Mouse (Mus musculus): Measurements from ENCODE around the gene Abcb11.
"Not testable (repeated sequence)": the region's sequence is repeated elsewhere in the genome, so short reads cannot be mapped to it uniquely, and the experiment has no call there.

Gene Abcb11

DNA sequence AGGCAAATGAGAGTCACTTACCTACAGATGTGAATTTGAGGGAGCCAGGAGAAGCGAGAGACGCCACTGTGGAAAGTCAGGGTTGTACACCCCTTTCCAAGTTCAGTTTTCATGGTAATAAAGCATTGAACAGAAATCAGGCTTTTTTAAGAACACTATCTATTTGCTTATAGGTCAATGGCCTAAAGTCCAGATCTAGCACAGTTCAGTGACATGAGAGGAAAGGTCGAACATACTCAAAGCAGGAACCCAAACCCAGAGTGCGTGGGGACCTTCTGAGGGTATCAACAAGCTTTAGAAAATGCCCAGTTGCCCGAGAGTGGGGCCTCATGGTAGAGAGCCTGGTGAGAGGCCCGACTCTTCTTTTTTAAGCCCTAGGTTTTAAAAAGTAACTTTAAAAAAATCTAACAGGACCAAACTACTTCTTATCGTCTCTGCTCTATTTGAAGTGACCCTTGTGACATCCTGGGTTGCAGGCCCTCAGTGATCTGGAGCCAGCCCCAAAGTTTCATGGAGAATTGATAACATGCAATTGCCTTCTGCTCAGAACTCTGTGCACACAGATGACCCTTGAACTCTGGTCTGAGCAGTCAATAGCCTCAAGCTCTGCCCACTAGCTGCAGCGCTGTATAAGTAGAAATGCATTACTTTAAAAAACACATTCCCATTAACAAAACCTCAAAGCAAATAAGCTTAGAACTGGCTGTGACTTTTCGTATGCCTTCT lies at the start of gene Abcb11:
Gene Abcb11 (minus strand): TSS at position 121 of the 726 bp plus-strand sequence.
- in situ Hi-C loops (cut with MboI, MseI) = no loop called here

DNA sequence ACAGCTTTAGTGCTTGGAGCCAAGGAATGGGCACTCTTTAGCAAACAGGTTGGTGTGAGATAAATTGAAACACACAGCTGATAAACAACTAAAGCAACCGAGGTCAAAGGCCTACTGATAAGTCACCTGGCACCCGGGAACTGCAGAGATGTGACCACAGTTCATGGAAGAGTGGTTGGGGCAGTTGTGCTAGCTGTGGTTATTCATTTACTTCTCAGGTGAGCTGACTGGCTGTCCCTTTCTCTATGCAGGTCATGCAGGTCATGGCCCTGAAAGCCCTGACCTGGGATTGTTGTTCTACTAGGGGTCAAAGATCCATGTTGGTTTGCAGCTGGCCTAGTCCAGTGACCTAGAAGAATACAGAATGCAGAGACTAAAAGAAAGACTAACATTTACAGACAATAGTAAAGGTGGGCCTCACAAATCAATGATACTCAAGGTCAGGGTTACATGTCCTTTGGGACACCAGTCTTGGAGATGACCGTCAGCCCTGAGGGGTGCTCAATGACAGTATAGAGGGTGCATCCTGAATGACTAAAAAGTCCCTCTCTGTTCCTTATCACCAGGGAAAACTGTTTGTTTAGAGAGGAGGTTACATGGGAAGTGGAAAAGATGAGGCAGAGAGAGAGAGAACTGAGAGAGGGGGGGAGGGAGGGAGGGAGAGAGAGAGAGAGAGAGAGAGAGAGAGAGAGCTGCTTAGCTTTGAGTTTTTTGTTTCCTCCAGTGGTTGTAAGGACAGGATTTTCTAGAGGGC lies 43.9 kb upstream of the Abcb11 start:
- in situ Hi-C loops (cut with MboI, MseI) = loop anchor here (10.0 kb wide), 1 partner anchor 941 kb away; no protein-coding TSS in a partner anchor

- in situ Hi-C loops (cut with MboI, MseI) = loop anchor here (10.0 kb wide), 1 partner anchor 938 kb away; no protein-coding TSS in a partner anchor
These were observed 40.4 kb upstream of the Abcb11 start for GRCm38 (mm10) chr2:69382838-69383237.

- in situ Hi-C loops (cut with MboI, MseI) = loop anchor here (10.0 kb wide), 1 partner anchor 937 kb away; no protein-coding TSS in a partner anchor
These were observed 39.3 kb upstream of the Abcb11 start for GRCm38 (mm10) chr2:69381740-69382139.

- in situ Hi-C loops (cut with MboI, MseI) = loop anchor here (10.0 kb wide), 1 partner anchor 935 kb away; no protein-coding TSS in a partner anchor
These were observed 37.9 kb upstream of the Abcb11 start, which contains the start of gene Dhrs9 for GRCm38 (mm10) chr2:69380281-69380680. Dhrs9 (plus strand) TSS chr2:69380445.

- in situ Hi-C loops (cut with MboI, MseI) = loop anchor here (10.0 kb wide), 1 partner anchor 935 kb away; no protein-coding TSS in a partner anchor
These were observed 37.4 kb upstream of the Abcb11 start for GRCm38 (mm10) chr2:69379801-69380200.

GRCm38 (mm10) chr2:69376780-69377179 lies 34.4 kb upstream of the Abcb11 start:
- in situ Hi-C loops (cut with MboI, MseI) = no loop called here

DNA sequence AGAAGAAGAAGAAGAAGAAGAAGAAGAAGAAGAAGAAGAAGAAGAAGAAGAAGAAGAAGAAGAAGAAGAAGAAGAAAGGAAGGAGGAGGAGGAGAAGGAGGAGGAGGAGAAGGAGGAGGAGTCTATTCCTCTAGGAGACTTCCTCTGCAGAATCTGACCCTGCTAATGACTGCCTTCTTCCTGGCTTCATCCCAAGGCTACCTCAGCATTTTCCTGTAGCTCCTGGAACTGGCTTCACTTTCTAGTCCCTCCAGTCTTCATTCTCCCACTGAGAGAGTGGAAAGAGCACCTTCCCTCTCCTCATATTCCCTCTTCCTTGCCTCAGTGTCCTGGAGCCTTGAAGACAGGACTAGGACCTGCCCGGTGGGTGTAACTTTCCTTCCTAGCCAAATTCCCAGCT lies 22.9 kb upstream of the Abcb11 start:
- in situ Hi-C loops (cut with MboI, MseI) = no loop called here

DNA sequence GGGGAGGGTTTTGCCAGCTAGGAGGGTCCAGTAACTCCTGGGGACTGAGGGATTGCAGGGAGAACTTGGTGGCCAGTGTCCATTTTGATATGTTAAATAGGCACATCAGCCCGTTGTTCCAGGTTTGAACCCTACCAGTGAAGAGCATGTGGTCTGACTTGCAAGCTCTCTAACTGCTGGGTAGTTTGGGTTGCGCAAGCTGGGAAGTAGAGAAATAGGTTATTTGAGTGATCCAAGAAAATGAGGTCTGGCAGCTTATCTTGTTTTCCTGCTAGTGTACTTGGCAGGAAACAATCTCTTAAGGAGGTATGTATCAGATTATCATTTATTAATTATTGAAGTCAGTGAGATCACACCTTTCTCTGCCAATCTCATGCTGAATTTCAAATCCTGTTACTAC lies 22.4 kb upstream of the Abcb11 start:
- in situ Hi-C loops (cut with MboI, MseI) = no loop called here

DNA sequence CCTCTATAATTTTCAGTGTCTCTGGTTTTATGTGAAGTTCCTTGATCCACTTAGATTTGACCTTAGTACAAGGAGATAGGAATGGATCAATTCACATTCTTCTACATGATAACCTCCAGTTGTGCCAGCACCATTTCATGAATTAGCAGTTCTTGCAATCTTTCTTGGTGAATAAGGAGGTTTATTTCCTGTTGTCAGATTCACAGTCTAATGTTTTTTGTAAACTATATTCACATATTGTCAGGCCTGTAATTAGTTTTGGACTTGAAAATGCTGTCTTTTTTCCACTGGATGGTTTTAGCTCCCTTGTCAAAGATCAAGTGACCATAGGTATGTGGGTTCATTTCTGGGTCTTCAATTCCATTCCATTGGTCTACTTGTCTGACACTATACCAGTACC lies 13.0 kb upstream of the Abcb11 start:
- in situ Hi-C loops (cut with MboI, MseI) = not testable (repeated sequence)

GRCm38 (mm10) chr2:69341506-69341905 lies 910 bp downstream of the Abcb11 start:
- in situ Hi-C loops (cut with MboI, MseI) = no loop called here

DNA sequence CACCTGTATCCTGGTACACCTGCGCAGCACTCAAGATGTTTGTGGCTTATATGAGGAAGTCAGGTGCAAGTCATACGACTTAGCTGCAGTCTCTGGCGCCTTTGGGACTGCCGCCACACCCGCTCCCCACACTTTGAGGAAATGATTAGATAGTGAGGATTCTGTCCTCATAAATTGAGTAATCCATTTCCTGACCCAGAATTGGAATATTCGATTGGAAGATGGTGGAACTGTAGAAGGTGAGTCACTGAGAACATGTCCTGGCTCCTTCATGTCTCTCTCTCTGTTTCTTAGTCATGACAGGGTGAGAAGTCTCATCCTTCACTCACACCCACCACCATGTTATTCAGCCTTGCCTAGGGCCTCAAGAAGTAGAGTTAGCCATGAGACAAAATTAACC lies 10.9 kb downstream of the Abcb11 start:
- in situ Hi-C loops (cut with MboI, MseI) = not testable (repeated sequence)

DNA sequence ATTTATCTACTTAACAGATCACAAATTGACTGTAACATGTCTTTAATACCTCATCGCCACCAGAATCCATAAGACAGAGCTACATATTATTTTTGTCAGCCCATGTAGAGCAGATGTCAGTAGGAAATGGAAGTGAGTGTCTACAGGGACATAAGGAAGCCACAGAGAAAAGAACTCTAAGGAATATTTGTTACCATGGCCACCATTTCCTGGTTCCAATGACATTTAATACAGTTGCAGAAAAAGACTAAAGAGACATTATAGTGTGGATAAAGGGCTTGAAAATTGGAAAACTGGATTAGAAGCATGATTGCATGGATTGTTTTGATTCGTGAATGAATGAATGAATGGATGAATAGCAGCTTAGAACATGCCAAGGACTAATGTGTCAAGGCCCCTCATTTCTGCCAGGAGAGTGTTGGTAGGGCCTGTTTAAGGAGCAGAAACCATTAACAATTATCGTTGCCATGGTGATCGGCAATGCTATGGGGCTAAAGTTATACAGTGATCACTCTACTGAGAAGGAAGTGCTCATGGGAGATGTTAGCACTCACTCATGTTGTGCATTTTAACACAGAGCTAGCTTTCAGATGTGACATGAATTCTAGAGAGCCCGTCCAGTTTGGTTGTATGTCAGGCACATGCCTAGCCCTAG lies 13.8 kb downstream of the Abcb11 start:
- in situ Hi-C loops (cut with MboI, MseI) = no loop called here

- in situ Hi-C loops (cut with MboI, MseI) = no loop called here
These were observed 17.3 kb downstream of the Abcb11 start for GRCm38 (mm10) chr2:69324881-69325660.

GRCm38 (mm10) chr2:69323018-69323417 lies 19.4 kb downstream of the Abcb11 start:
- in situ Hi-C loops (cut with MboI, MseI) = no loop called here

DNA sequence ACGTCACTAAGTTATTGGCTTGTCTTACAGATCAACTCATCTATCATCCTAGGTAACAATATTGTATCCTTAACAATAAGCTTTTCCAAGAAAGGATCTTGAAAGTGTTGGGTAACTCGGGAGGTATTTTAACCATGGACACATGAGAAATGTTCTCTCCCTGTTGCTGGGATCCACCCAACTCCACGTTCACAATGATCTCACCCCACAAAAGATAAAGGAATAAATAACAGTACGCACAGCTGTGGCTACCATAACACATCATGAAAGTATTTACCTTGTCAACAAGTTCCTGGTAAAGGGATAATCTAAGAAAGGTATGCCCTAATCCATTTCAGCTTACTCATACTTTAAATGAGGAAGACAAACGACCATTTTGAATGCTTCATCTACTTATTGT lies 21.0 kb downstream of the Abcb11 start:
- in situ Hi-C loops (cut with MboI, MseI) = no loop called here

GRCm38 (mm10) chr2:69311337-69311736 lies 31.1 kb downstream of the Abcb11 start:
- in situ Hi-C loops (cut with MboI, MseI) = no loop called here

GRCm38 (mm10) chr2:69308136-69308535 lies 34.3 kb downstream of the Abcb11 start:
- in situ Hi-C loops (cut with MboI, MseI) = no loop called here

GRCm38 (mm10) chr2:69300568-69300967 lies 41.8 kb downstream of the Abcb11 start:
- in situ Hi-C loops (cut with MboI, MseI) = not testable (repeated sequence)

DNA sequence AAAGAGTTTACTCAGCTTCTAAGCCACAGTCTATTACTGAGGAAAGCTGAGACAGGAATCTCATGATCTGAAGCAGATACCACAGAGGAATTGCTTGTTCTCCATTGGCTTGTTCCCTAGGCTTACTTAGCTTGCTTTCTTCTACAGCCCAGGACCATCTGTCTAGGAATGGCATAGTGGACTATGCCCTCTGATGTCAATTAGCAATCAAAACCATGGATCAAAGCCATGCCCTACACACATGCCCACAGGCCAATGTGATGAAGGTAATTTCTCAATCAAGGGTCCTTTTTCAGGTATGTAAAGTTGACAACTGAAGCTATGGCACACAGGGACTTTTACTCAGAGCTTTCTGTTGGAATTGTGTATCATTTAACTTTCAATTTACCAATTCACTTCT lies 47.9 kb downstream of the Abcb11 start:
- in situ Hi-C loops (cut with MboI, MseI) = no loop called here

DNA sequence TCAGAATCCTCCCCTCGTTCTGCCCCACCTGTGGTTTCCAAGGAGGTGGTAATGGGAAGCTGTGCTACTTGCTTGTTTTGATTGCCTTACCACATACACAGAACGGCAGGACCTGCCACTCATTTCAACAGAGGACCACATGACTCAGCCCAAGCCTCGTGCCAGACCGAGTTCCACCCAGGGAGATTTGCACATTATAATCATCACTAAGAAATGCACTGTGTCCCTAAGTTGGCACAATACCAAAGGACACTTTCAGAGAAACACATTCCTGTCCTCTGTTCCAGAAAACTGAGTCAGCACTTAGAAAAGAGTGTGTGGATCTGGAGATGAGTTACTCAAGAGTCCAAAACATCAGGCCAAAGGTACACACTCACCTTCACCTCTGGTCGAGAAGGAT lies 53.4 kb downstream of the Abcb11 start:
- in situ Hi-C loops (cut with MboI, MseI) = no loop called here
